In the genomic region with DNA sequence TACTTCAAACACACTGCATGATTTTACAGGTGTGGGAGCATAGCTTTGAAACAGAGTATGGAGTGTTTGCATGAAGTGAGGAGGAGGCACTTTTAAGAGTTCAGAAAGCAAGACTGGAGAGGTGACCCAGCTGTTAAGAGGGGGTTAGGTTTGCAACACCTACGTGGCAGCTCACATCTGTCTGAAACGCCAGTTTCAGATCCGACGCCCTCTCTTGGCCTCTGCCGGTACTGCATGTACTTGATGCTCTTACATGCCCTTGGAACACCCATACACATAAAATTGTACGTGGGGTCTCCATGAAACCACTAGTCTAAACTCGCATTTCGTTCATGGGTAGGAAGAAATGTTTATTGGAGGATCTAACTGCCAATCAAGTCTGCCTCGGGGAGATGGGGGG, we compare ENCODE assay signal across 12 mouse cellular contexts. TPM values are rescaled to one million over a fixed set of nuclear protein-coding genes. Genes with fewer than 3 reads are reported as not detected.
A peak's percentile ranks its signal among the peaks of the same experiment; 100 is the strongest.
DNase-seq lines count a peak whose midpoint lies in the region; ATAC-seq and TF ChIP-seq lines count a peak whose summit lies in the region.
"Had no signal": no experiment of that assay in that cellular context is flagged by ENCODE, and none has a peak within 500 bp of the region (broad histone marks: within the 10 kb centered on the region; RNA-seq: fewer than 3 reads in every experiment).

No protein-coding gene starts in this region.

- H3K9me3 ChIP-seq in midbrain, postnatal 0 days (ENCODE audit: low read length), result no peaks in the 10 kb centered on the region
- H3K9me3 ChIP-seq in midbrain, embryonic 15.5 days, result no peaks in the 10 kb centered on the region
- H3K9me3 ChIP-seq in liver, embryonic 14.5 days (ENCODE audit: control insufficient read depth, low read length), result no peaks in the 10 kb centered on the region
- H3K9me3 ChIP-seq in forebrain, embryonic 10.5 days, result peaks cover 4% of the 10 kb centered on the region; the same call in 1 of the 2 replicates
- H3K9me3 ChIP-seq: embryonic facial prominence, embryonic 15.5 days; neural tube, embryonic 12.5 days had no signal

- no peak for TF ChIP-seq EP300 in liver, embryonic 14.5 days (IDR thresholded peaks at IDR 0.05; ENCODE audit: low read depth)

- DNase-seq in cerebellum, postnatal 10 days, result peak; percentile 26 to 30
- DNase-seq in cerebellum, adult 8-10 months, result no peak
- DNase-seq in midbrain, postnatal 0 days (ENCODE audit: low spot score), result no peak
- DNase-seq in liver, embryonic 14.5 days (ENCODE audit: low read depth in 3 of 3, low spot score in 3 of 3), result no peak
- peak; percentile 29 for DNase-seq in thymus, postnatal 25 days
- DNase-seq in urinary bladder, postnatal 10 days (ENCODE audit: low spot score), result no peak
- no peak for DNase-seq in forebrain, embryonic 10.5 days (ENCODE audit: extremely low spot score, low spot score)
- DNase-seq: heart, postnatal 14 days had no signal

- H3K27me3 ChIP-seq in midbrain, postnatal 0 days (ENCODE audit: insufficient read depth, low read length), result no peaks in the 10 kb centered on the region
- no peaks in the 10 kb centered on the region for H3K27me3 ChIP-seq in midbrain, embryonic 15.5 days (replicated peaks)
- H3K27me3 ChIP-seq in liver, embryonic 14.5 days (ENCODE audit: control insufficient read depth, insufficient read depth, low read length), result no peaks in the 10 kb centered on the region
- no peaks in the 10 kb centered on the region for H3K27me3 ChIP-seq in forebrain, embryonic 10.5 days (ENCODE audit: poor library complexity, severe bottlenecking)
- H3K27me3 ChIP-seq: embryonic facial prominence, embryonic 15.5 days; limb, embryonic 13.5 days; neural tube, embryonic 12.5 days had no signal

- WGBS in midbrain, postnatal 0 days, result 47% methylated on average over 9 of the region's 9 CpGs
- 50% methylated on average over 9 of the region's 9 CpGs for WGBS in midbrain, embryonic 15.5 days
- WGBS in liver, embryonic 14.5 days (ENCODE audit: insufficient replicate concordance), result 34% methylated on average over 9 of the region's 9 CpGs
- WGBS in forebrain, embryonic 10.5 days, result 48% methylated on average over 9 of the region's 9 CpGs

- no peaks in the 10 kb centered on the region for H3K36me3 ChIP-seq in midbrain, postnatal 0 days (ENCODE audit: insufficient read depth, low read length)
- H3K36me3 ChIP-seq in midbrain, embryonic 15.5 days (replicated peaks), result no peaks in the 10 kb centered on the region
- H3K36me3 ChIP-seq in liver, embryonic 14.5 days (replicated peaks; ENCODE audit: control insufficient read depth, insufficient read depth, low read depth), result no peaks in the 10 kb centered on the region
- no peaks in the 10 kb centered on the region for H3K36me3 ChIP-seq in forebrain, embryonic 10.5 days (replicated peaks)
- H3K36me3 ChIP-seq: embryonic facial prominence, embryonic 15.5 days; limb, embryonic 13.5 days; neural tube, embryonic 12.5 days had no signal

- peak; percentile 66 for TF ChIP-seq CTCF in midbrain, postnatal 0 days (IDR thresholded peaks at IDR 0.05)
- TF ChIP-seq CTCF in liver, embryonic 14.5 days (IDR thresholded peaks at IDR 0.05; ENCODE audit: low read depth), result peak; percentile 59

- no peaks in the 10 kb centered on the region for H3K4me1 ChIP-seq in midbrain, postnatal 0 days (ENCODE audit: insufficient read depth, low read length)
- H3K4me1 ChIP-seq in midbrain, embryonic 15.5 days, result no peaks in the 10 kb centered on the region
- H3K4me1 ChIP-seq in liver, embryonic 14.5 days (replicated peaks; ENCODE audit: control insufficient read depth in 2 of 2, insufficient read depth in 2 of 2, low read length in 1 of 2), result no peaks in the 10 kb centered on the region
- H3K4me1 ChIP-seq in forebrain, embryonic 10.5 days, result no peaks in the 10 kb centered on the region
- H3K4me1 ChIP-seq: embryonic facial prominence, embryonic 15.5 days; neural tube, embryonic 12.5 days had no signal

- no peak overlapping the region for H3K9ac ChIP-seq in midbrain, postnatal 0 days (replicated peaks; ENCODE audit: low read length, poor library complexity, severe bottlenecking)
- no peak overlapping the region for H3K9ac ChIP-seq in midbrain, embryonic 15.5 days
- H3K9ac ChIP-seq in liver, embryonic 14.5 days (replicated peaks), result no peak overlapping the region
- H3K9ac ChIP-seq: embryonic facial prominence, embryonic 15.5 days; limb, embryonic 13.5 days; neural tube, embryonic 12.5 days had no signal

- no peak overlapping the region for H3K4me2 ChIP-seq in midbrain, postnatal 0 days (ENCODE audit: low read depth, low read length, poor library complexity, severe bottlenecking)
- no peak overlapping the region for H3K4me2 ChIP-seq in midbrain, embryonic 15.5 days
- no peak overlapping the region for H3K4me2 ChIP-seq in liver, embryonic 14.5 days (ENCODE audit: low read depth)
- H3K4me2 ChIP-seq: embryonic facial prominence, embryonic 15.5 days; limb, embryonic 13.5 days; neural tube, embryonic 12.5 days had no signal

- peak; percentile 27; the same call in 1 of the 2 replicates for ATAC-seq in midbrain, postnatal 0 days (ENCODE audit: low FRiP score)
- no peak for ATAC-seq in midbrain, embryonic 15.5 days (replicated peaks)
- ATAC-seq in liver, embryonic 14.5 days (ENCODE audit: insufficient read depth), result no peak

- no peak overlapping the region for H3K27ac ChIP-seq in midbrain, postnatal 0 days (ENCODE audit: low read depth, low read length)
- no peak overlapping the region for H3K27ac ChIP-seq in midbrain, embryonic 15.5 days
- H3K27ac ChIP-seq in liver, embryonic 14.5 days, result no peak overlapping the region
- H3K27ac ChIP-seq in forebrain, embryonic 10.5 days, result no peak overlapping the region
- H3K27ac ChIP-seq: embryonic facial prominence, embryonic 15.5 days; limb, embryonic 13.5 days; neural tube, embryonic 12.5 days had no signal

- no peak overlapping the region for H3K4me3 ChIP-seq in midbrain, postnatal 0 days (ENCODE audit: low read depth, low read length)
- no peak overlapping the region for H3K4me3 ChIP-seq in midbrain, embryonic 15.5 days
- H3K4me3 ChIP-seq in liver, embryonic 14.5 days (ENCODE audit: insufficient read depth in 1 of 2, low read depth in 2 of 2, low read length in 2 of 2), result no peak overlapping the region
- no peak overlapping the region for H3K4me3 ChIP-seq in forebrain, embryonic 10.5 days
- H3K4me3 ChIP-seq: embryonic facial prominence, embryonic 15.5 days; limb, embryonic 13.5 days; neural tube, embryonic 12.5 days had no signal

RNA-seq across cellular contexts. Expression of a gene that starts 24.3 kb away (rescaled TPM):
- 0.33 TPM in 1 of 2 replicates, not detected in the other for total RNA-seq in midbrain, postnatal 0 days (2014; rRNA removed)
- polyA plus RNA-seq in midbrain, postnatal 0 days (2015; fragmentation: Nextera tagmentation; extraction: Ambion mirVana), result 0.28 and 0.41 TPM in 2 replicates
- 0.14 and 0.27 TPM in 2 replicates for polyA plus RNA-seq in midbrain, embryonic 15.5 days (2015; fragmentation: Nextera tagmentation; extraction: Ambion mirVana)
- polyA plus RNA-seq in liver, embryonic 14.5 days (2012; rRNA removed), result not detected in 2 replicates
- polyA plus RNA-seq in liver, embryonic 14.5 days (2014; fragmentation: Nextera tagmentation; extraction: Ambion mirVana), result 0.13 TPM in 1 of 2 replicates, not detected in the other
- polyA plus RNA-seq in forebrain, embryonic 10.5 days (2016; fragmentation: Nextera tagmentation; extraction: Ambion mirVana), result not detected in 2 replicates
- total RNA-seq: heart, postnatal 14 days had no signal

Comparison
In these comparisons a context has a peak if more than half of its experiments do, and no peak if none do; other contexts are left out.
1. DNase-seq: peak in cerebellum, postnatal 10 days (2 of 2) and thymus, postnatal 25 days (single experiment); none in cerebellum, adult 8-10 months (single experiment), midbrain, postnatal 0 days (single experiment), liver, embryonic 14.5 days (0 of 3), urinary bladder, postnatal 10 days (single experiment) and forebrain, embryonic 10.5 days (single experiment).